8 mouse cellular contexts compared by ENCODE assay signal in genomic region chr2:127484476-127485170, GRCm38 (mm10). TPM values are rescaled to one million over a fixed set of nuclear protein-coding genes. Genes with fewer than 3 reads are reported as not detected.
DNase-seq lines count a peak whose midpoint lies in the region; ATAC-seq lines count a peak whose summit lies in the region.

No protein-coding gene starts in this region.

- H3K4me2 ChIP-seq in embryonic facial prominence, embryonic 15.5 days (replicated peaks), result peak overlapping the region; percentile 43
- peak overlapping the region; percentile 60 for H3K4me2 ChIP-seq in heart, embryonic 14.5 days (ENCODE audit: low read length)
- peak overlapping the region; percentile 27 for H3K4me2 ChIP-seq in kidney, embryonic 14.5 days (replicated peaks; ENCODE audit: low read depth, low read length)
- peak overlapping the region; percentile 52 for H3K4me2 ChIP-seq in lung, embryonic 16.5 days (ENCODE audit: low read depth, low read length)

- no peak overlapping the region for H3K27ac ChIP-seq in embryonic facial prominence, embryonic 15.5 days (replicated peaks)
- no peak overlapping the region for H3K27ac ChIP-seq in heart, embryonic 14.5 days (replicated peaks in 1 of 2; ENCODE audit: control insufficient read depth in 1 of 2, insufficient read depth in 1 of 2, low read depth in 2 of 2, low read length in 2 of 2)
- no peak overlapping the region for H3K27ac ChIP-seq in kidney, embryonic 14.5 days (ENCODE audit: low read depth, low read length)
- H3K27ac ChIP-seq in lung, embryonic 16.5 days (ENCODE audit: low read length), result no peak overlapping the region

- 7% methylated on average over 19 of the region's 19 CpGs for WGBS in embryonic facial prominence, embryonic 15.5 days
- 5% methylated on average over 19 of the region's 19 CpGs for WGBS in heart, embryonic 14.5 days
- WGBS in kidney, embryonic 14.5 days, result 8% methylated on average over 19 of the region's 19 CpGs
- WGBS in lung, embryonic 16.5 days, result 5% methylated on average over 19 of the region's 19 CpGs

- H3K4me1 ChIP-seq in embryonic facial prominence, embryonic 15.5 days, result peaks cover 42% of the 10 kb centered on the region
- H3K4me1 ChIP-seq in heart, embryonic 14.5 days (ENCODE audit: control insufficient read depth in 2 of 2, insufficient read depth in 2 of 2, low read length in 2 of 2), result peaks cover 9 to 15% of the 10 kb centered on the region in 2 experiments
- peaks cover 19% of the 10 kb centered on the region for H3K4me1 ChIP-seq in kidney, embryonic 14.5 days (ENCODE audit: control insufficient read depth, insufficient read depth, low read length)
- H3K4me1 ChIP-seq in lung, embryonic 16.5 days (replicated peaks; ENCODE audit: control insufficient read depth, insufficient read depth, low read length), result peaks cover 20% of the 10 kb centered on the region

- peak; percentile 70 to 80 for DNase-seq in cerebellum, postnatal 14 days
- DNase-seq in ovary, postnatal 36 days (ENCODE audit: low spot score), result peak; percentile 77
- DNase-seq in layer of hippocampus, adult 8-10 months (ENCODE audit: low spot score in 2 of 2), result no peak

- H3K36me3 ChIP-seq in embryonic facial prominence, embryonic 15.5 days, result no peaks in the 10 kb centered on the region
- H3K36me3 ChIP-seq in heart, embryonic 14.5 days (ENCODE audit: control insufficient read depth, insufficient read depth, low read length), result no peaks in the 10 kb centered on the region
- H3K36me3 ChIP-seq in kidney, embryonic 14.5 days (ENCODE audit: control insufficient read depth, insufficient read depth, low read length), result no peaks in the 10 kb centered on the region
- H3K36me3 ChIP-seq in lung, embryonic 16.5 days (ENCODE audit: control insufficient read depth, insufficient read depth, low read length), result no peaks in the 10 kb centered on the region

- no peaks in the 10 kb centered on the region for H3K9me3 ChIP-seq in embryonic facial prominence, embryonic 15.5 days (replicated peaks)
- H3K9me3 ChIP-seq in heart, embryonic 14.5 days (ENCODE audit: control insufficient read depth, low read length), result no peaks in the 10 kb centered on the region
- H3K9me3 ChIP-seq in kidney, embryonic 14.5 days (ENCODE audit: control insufficient read depth, low read length), result no peaks in the 10 kb centered on the region
- H3K9me3 ChIP-seq in lung, embryonic 16.5 days (ENCODE audit: control insufficient read depth, low read length), result no peaks in the 10 kb centered on the region

- peak overlapping the region; percentile 15; the same call in 1 of the 2 replicates for H3K4me3 ChIP-seq in embryonic facial prominence, embryonic 15.5 days (replicated peaks)
- peak overlapping the region; percentile 3 to 23; a peak in 2 of 4 replicates for H3K4me3 ChIP-seq in heart, embryonic 14.5 days (ENCODE audit: control insufficient read depth in 1 of 2, insufficient read depth in 1 of 2, low read depth in 1 of 2, low read length in 2 of 2)
- H3K4me3 ChIP-seq in kidney, embryonic 14.5 days (ENCODE audit: low read length), result peak overlapping the region; percentile 6
- H3K4me3 ChIP-seq in lung, embryonic 16.5 days (ENCODE audit: low read length), result peak overlapping the region; percentile 33

- no peak overlapping the region for H3K9ac ChIP-seq in embryonic facial prominence, embryonic 15.5 days
- H3K9ac ChIP-seq in heart, embryonic 14.5 days (ENCODE audit: low read length), result 0 out of 2 replicates have a peak overlapping the region, but pooled peaks have one; percentile 4
- no peak overlapping the region; the same call in 1 of the 2 replicates for H3K9ac ChIP-seq in kidney, embryonic 14.5 days (ENCODE audit: low read depth, low read length)
- H3K9ac ChIP-seq in lung, embryonic 16.5 days (ENCODE audit: low read length), result no peak overlapping the region

- peaks cover 64% of the 10 kb centered on the region for H3K27me3 ChIP-seq in embryonic facial prominence, embryonic 15.5 days
- peaks cover 58% of the 10 kb centered on the region for H3K27me3 ChIP-seq in heart, embryonic 14.5 days (ENCODE audit: control insufficient read depth, insufficient read depth, low read length)
- peaks cover 55% of the 10 kb centered on the region for H3K27me3 ChIP-seq in kidney, embryonic 14.5 days (ENCODE audit: control insufficient read depth, insufficient read depth, low read length)
- peaks cover 42% of the 10 kb centered on the region for H3K27me3 ChIP-seq in lung, embryonic 16.5 days (ENCODE audit: control insufficient read depth, insufficient read depth, low read depth, low read length)

- no peak for ATAC-seq in cerebellum, adult (ENCODE audit: insufficient number of reproducible peaks, low FRiP score, low TSS enrichment)
- peak; percentile 45; the same call in 1 of the 2 replicates for ATAC-seq in embryonic facial prominence, embryonic 15.5 days (ENCODE audit: insufficient number of reproducible peaks, low FRiP score, low TSS enrichment, low read depth)
- ATAC-seq in heart, embryonic 14.5 days (ENCODE audit: insufficient number of reproducible peaks, insufficient read depth, low FRiP score, low read depth), result peak; percentile 44
- ATAC-seq in kidney, embryonic 14.5 days (ENCODE audit: low FRiP score, low TSS enrichment), result peak; percentile 61
- ATAC-seq in lung, embryonic 16.5 days (ENCODE audit: low read depth), result peak; percentile 56

RNA-seq across cellular contexts. Expression of gene Kcnip3, which starts 37.3 kb away (rescaled TPM):
- 2.8 and 4.8 TPM in 2 replicates for polyA plus RNA-seq in embryonic facial prominence, embryonic 15.5 days (2015; fragmentation: Nextera tagmentation; extraction: Ambion mirVana)
- polyA plus RNA-seq in heart, embryonic 14.5 days (2014; fragmentation: Nextera tagmentation; extraction: Ambion mirVana), result 1.2 and 1.4 TPM in 2 replicates
- 4.0 and 4.9 TPM in 2 replicates for polyA plus RNA-seq in kidney, embryonic 14.5 days (2014; fragmentation: Nextera tagmentation; extraction: Ambion mirVana)
- 2.5 and 3.4 TPM in 2 replicates for polyA plus RNA-seq in lung, embryonic 16.5 days (2015; fragmentation: Nextera tagmentation; extraction: Ambion mirVana)
- total RNA-seq in layer of hippocampus, adult 8-10 months (2022), result 10 to 100 TPM; 74.3 to 80.1 (median 78.6) TPM

RNA-seq across cellular contexts. Expression of gene Fahd2a, which starts 40.3 kb away (rescaled TPM):
- 24.4 and 25.3 TPM in 2 replicates for polyA plus RNA-seq in embryonic facial prominence, embryonic 15.5 days (2015; fragmentation: Nextera tagmentation; extraction: Ambion mirVana)
- polyA plus RNA-seq in heart, embryonic 14.5 days (2014; fragmentation: Nextera tagmentation; extraction: Ambion mirVana), result 31.9 and 32.6 TPM in 2 replicates
- 29.5 and 29.7 TPM in 2 replicates for polyA plus RNA-seq in kidney, embryonic 14.5 days (2014; fragmentation: Nextera tagmentation; extraction: Ambion mirVana)
- 21.4 and 21.7 TPM in 2 replicates for polyA plus RNA-seq in lung, embryonic 16.5 days (2015; fragmentation: Nextera tagmentation; extraction: Ambion mirVana)
- total RNA-seq in layer of hippocampus, adult 8-10 months (2022), result 10 to 100 TPM; 17.9 to 21.1 (median 19.8) TPM

RNA-seq across cellular contexts. Expression of gene Prom2, which starts 56.6 kb away (rescaled TPM):
- polyA plus RNA-seq in embryonic facial prominence, embryonic 15.5 days (2015; fragmentation: Nextera tagmentation; extraction: Ambion mirVana), result 8.9 and 11.2 TPM in 2 replicates
- polyA plus RNA-seq in heart, embryonic 14.5 days (2014; fragmentation: Nextera tagmentation; extraction: Ambion mirVana), result not detected in 2 replicates
- polyA plus RNA-seq in kidney, embryonic 14.5 days (2014; fragmentation: Nextera tagmentation; extraction: Ambion mirVana), result 1.4 and 1.9 TPM in 2 replicates
- polyA plus RNA-seq in lung, embryonic 16.5 days (2015; fragmentation: Nextera tagmentation; extraction: Ambion mirVana), result 3.4 and 3.5 TPM in 2 replicates
- under 1 TPM in 3 of 4 experiments, not detected in 1; 0.09 to 0.39 (median 0.18) TPM for total RNA-seq in layer of hippocampus, adult 8-10 months (2022)

RNA-seq across cellular contexts. Expression of gene Gpat2, which starts 59.6 kb away (rescaled TPM):
- polyA plus RNA-seq in embryonic facial prominence, embryonic 15.5 days (2015; fragmentation: Nextera tagmentation; extraction: Ambion mirVana), result 0.49 and 0.71 TPM in 2 replicates
- 0.22 TPM in 2 replicates for polyA plus RNA-seq in heart, embryonic 14.5 days (2014; fragmentation: Nextera tagmentation; extraction: Ambion mirVana)
- 0.15 TPM in 1 of 2 replicates, not detected in the other for polyA plus RNA-seq in kidney, embryonic 14.5 days (2014; fragmentation: Nextera tagmentation; extraction: Ambion mirVana)
- 0.30 and 0.38 TPM in 2 replicates for polyA plus RNA-seq in lung, embryonic 16.5 days (2015; fragmentation: Nextera tagmentation; extraction: Ambion mirVana)
- under 1 TPM in 2 of 4 experiments, not detected in 2; 0.13 to 0.27 TPM for total RNA-seq in layer of hippocampus, adult 8-10 months (2022)

Comparison
In these comparisons a context has a peak if more than half of its experiments do, and no peak if none do; other contexts are left out.
1. DNase-seq: peak in cerebellum, postnatal 14 days (2 of 2) and ovary, postnatal 36 days (single experiment); none in layer of hippocampus, adult 8-10 months (0 of 2).
2. Peak in every context shown above with its lines, with median percentiles within 50 percentile points of each other: H3K4me2 ChIP-seq and H3K4me3 ChIP-seq.